Mouse (Mus musculus): Measurements from ENCODE around the gene Irs1. TPM values are rescaled to one million over a fixed set of nuclear protein-coding genes. Genes with fewer than 3 reads are reported as not detected.

Gene Irs1
- total RNA-seq, 2 experiments from 2014 or later, result 21.6 to 22.9 TPM

- intact Hi-C loops (cut with DNase I), result no loop called here
- DNase-seq (ENCODE audit: extremely low spot score in 1 of 2, low spot score in 2 of 2), result no peak
Observed at GRCm38 (mm10) chr1:82220673-82221396, 70.4 kb downstream of the Irs1 start.

- intact Hi-C loops (cut with DNase I), result no loop called here
- no peak for DNase-seq (ENCODE audit: extremely low spot score in 1 of 2, low spot score in 2 of 2)
Observed at GRCm38 (mm10) chr1:82207511-82207910, 83.7 kb downstream of the Irs1 start.

- no peak for DNase-seq (ENCODE audit: extremely low spot score in 1 of 2, low spot score in 2 of 2)
- intact Hi-C loops (cut with DNase I), result no loop called here
Observed at GRCm38 (mm10) chr1:82200636-82201035, 90.6 kb downstream of the Irs1 start.

- no peak for DNase-seq (ENCODE audit: extremely low spot score in 1 of 2, low spot score in 2 of 2)
- intact Hi-C loops (cut with DNase I), result no loop called here
Observed at GRCm38 (mm10) chr1:82199918-82200317, 91.3 kb downstream of the Irs1 start.

- DNase-seq (ENCODE audit: extremely low spot score in 1 of 2, low spot score in 2 of 2), result no peak
- intact Hi-C loops (cut with DNase I), result no loop called here
Observed at GRCm38 (mm10) chr1:82191579-82191978, 99.6 kb downstream of the Irs1 start.

- intact Hi-C loops (cut with DNase I), result no loop called here
- DNase-seq (ENCODE audit: extremely low spot score in 1 of 2, low spot score in 2 of 2), result peak; percentile 69 to 78
Observed at GRCm38 (mm10) chr1:82189516-82189915, 101.7 kb downstream of the Irs1 start.

GRCm38 (mm10) chr1:82188549-82189231 lies 102.5 kb downstream of the Irs1 start:
- DNase-seq (ENCODE audit: extremely low spot score in 1 of 2, low spot score in 2 of 2), result no peak
- intact Hi-C loops (cut with DNase I), result no loop called here

- DNase-seq (ENCODE audit: extremely low spot score in 1 of 2, low spot score in 2 of 2), result no peak
- intact Hi-C loops (cut with DNase I), result no loop called here
Observed at GRCm38 (mm10) chr1:82183913-82184442, 107.2 kb downstream of the Irs1 start.

Other genes with a start within 250 kb of the Irs1 start
- gene Gm9747, start 58.3 kb downstream of the Irs1 start, total RNA-seq (2021), result not detected
- gene Rhbdd1, start 25.0 kb upstream of the Irs1 start, total RNA-seq (2021), result 1 to 10 TPM; 4.9 to 5.1 TPM